Mouse (Mus musculus) gastrocnemius, postnatal 10 days (tissue): Measurements from ENCODE around the gene Car15. TPM values are rescaled to one million over a fixed set of nuclear protein-coding genes. Genes with fewer than 3 reads are reported as not detected.
A peak's percentile ranks its signal among the peaks of the same experiment; 100 is the strongest.

Source experiments
- DNase-seq: peaks from one replicate; pipeline ENCODE4 v3.0.0; 2021; ENCODE audit warnings: mixed read lengths
- total RNA-seq, 2 experiments: library from RNA; stranded (reverse); gene quantifications; 2 replicates each; pipeline ENCODE4 v1.2.3; 2021

Gene Car15
- total RNA-seq, 2 experiments from 2014 or later, result 1.0 to 2.1 TPM

DNA sequence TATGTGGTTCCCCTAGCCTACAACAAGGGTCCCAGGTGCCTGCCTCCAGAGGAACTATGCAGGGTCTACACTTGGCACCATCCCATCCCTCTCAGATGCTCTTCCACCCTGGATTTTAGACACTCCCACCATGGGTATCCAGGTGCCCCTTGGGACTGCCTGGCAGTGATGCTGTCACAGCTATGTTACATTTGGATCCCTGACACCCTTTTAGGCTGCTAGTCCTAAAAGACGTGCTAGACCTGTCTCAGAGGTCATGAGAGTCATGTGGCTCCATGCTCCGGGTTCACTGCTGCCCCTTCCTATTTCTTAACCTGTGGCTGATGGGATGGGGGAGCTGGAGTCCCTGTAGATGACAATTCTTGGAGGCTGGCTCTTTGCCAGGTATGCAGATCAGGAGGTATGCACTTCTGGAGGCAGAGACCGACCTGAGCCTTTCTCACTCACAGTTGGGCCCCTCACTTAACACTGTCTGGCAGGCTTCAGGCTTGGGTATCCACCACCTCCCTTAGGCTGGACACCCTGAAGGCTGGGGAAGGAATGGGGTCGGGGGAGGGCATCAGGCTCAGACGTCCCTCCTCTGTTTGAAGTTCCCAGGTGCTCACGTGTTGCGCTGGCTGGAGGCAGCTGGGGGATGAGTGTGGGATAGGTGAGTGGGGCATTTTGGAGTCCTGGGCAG is 36.2 kb downstream of the Car15 start:
- DNase-seq, result no peak

DNA sequence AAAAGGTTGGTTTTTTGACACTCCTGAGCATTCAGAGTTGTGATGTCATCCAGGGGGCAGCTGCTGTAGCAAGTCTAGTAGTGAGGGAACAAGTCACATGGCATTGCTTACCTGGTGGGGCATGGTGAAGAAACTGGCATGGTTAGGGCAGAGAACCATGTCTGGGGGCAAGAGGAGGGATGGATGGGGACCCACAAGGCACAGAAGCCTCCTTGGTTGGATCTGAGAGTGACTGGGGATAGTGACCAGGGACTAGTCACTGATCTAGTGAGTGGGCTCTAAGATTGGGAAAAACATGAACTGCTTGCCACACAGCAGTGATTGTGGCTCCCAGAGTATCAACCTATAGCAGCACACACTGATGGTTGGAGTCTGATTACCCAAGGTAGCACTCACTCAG is 38.6 kb downstream of the Car15 start:
- DNase-seq, result no peak

DNA sequence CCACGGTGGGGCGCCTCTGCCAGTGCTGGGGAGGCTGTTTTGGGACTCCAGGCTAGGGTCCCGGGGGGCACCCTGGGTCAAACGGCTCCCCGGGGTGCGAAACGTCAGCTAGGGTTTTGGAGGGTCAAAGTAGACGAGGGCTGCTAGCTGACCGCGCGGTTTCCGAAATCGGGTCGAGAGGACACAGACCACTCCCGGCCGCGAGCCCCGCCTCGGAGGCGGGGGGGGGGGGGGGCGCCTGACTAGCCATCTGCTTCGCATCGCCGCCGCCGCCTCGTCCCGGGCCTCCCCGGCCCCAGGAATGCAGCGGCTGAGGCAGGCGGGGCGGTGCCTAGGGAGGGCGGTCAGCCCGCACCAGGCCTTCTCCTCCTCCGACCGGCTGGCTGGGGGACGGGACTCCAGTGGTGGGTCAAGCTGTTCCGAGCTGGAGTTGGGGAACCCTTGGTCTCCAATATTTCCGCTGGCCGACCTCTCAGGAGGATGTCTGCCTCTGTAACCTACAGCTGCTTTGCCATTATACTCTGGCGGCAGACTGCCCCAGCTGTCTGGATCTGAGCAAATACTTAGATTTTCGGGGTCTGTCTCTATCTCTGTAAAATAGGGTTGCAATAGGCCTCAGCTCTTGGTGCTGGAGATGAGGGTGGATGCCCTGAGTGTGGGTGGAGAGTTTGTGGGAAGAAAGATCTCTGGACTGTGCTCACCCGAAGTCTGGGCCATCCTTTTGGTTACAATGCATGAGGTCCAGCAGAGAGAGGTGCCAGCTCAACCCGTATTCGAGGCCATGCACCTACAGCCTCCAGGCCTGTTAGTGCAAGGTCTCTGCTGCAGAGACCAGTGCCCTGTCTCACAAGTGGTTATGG is 39.6 kb downstream of the Car15 start:
- peak; percentile 73 for DNase-seq

DNA sequence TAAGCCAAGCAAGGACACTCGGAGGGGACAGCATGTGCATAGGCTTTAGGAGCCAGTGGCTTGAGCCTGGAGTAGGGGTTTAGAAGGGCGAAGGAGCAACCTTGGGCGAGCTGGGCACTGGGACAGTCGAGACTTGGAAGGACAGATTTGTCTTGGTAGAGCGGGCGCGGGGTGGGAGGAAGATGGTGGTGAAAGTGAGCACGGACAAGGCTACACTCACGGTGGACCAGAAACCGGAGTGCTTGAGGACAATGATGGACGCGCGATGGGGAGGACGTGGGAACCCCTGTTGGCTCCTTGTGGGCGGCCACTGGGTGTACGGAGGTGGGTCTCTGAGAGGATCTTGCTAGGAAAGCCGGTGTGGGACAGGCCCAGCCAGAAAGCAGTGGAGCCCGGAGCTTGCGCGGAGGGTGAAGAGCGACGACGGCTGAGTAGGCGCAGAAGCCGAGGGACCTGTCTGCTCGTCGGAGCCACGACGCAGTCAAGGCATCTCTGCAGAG is 40.3 kb downstream of the Car15 start:
- DNase-seq, result peak; percentile 31

DNA sequence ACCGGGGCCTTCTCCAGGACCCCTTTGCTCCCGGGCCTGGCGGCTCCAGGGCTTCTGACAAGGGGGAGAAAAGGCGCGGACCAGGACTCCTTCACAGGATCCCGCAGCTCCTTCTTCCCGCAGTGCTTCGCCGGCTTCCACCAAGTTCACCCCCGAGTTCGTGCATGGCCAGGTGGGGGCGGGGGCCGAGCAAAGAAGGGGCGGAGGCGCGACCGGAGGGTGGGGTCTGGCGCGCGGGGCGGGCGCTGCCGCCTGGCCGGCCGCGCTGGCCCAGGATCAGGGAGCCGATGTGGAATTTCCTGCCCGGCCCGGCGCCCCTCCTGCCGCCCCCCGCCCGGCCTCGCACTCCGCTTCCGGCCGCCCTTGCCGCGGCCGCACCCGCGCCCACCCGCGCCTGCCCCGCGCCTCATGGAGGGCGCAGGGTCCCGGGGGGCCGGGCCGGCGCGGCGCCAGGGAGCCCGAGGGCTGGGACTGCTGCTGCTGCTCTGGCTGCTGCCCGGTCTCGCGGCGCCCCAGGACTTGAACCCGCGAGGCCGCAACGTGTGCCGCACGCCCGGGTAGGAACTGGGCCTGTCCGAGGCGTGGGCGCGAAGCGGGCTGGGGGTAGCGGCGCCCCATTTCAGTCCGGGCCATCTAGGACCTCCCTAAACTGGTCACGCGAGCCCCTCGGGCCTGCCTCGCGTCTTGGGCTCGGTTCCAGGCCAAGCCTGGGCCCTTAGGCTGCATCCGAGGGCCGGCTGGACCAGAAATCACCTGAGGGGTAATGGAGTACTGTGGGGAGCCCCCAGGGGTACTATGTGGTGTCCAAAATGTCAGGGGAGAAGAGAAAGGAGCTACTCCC is 41.0 kb downstream of the Car15 start, which contains the start of gene Scarf2:
TSS of gene Scarf2 (plus strand) at position 312 of the 841 bp plus-strand sequence.
- DNase-seq, result peak; percentile 76

DNA sequence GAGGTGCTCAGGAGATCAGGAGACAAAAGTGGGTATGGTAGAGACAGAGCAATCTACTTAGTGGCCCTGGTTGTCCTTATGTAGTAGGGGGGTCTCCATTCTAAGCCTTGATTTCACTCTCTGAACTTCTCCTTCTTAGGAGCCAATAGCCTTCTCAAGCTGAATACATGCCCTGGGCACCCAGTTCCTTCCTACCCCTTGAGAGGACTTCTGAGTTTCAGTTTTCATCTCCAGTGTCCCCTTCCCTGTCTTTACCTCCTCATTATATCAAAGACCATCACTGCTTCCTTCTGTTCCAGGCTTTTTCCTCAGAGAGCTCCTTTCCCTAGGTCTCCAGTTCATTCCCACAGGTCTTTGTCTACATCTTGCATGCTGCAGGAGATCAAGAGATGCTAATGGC is 41.6 kb downstream of the Car15 start:
- no peak for DNase-seq

DNA sequence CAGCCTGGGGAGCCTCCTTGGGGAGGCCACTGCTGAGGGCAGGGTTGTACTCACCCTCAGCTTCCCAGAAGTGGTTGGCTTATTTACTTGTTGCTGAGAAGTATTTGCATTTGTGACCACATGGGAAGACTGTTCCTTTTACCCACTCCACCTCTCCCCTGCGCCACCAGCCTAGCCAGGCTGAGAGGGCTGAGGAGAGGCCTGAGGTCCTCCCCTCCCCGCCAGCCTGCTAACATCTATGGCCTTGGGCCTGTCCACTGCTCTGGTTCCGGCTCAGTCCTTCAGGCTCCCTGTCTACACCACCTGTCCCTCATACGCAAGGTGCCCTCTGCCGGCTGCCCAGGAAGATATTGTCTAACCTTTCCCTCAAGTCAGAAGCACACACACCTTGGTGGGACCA is 42.5 kb downstream of the Car15 start:
- DNase-seq, result no peak

DNA sequence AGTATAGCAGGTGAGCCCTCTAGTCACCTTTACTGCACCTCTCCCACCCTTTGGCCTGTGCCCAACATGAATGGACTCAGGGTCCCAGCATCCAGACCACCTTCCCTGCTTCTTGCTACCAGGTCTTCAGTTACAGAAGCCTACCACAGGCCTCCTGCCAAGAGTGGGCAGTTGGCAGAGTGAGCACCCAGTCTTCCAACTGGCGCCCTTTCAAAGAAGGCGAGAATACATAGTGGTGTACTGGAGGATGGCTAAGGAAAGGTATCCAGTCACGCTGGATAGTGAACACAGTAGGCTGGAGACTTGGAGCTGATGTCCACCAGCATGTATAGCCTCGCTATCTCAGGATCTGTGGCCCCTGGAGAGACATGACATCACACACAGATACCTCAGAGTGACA is 44.1 kb downstream of the Car15 start:
- DNase-seq, result no peak

DNA sequence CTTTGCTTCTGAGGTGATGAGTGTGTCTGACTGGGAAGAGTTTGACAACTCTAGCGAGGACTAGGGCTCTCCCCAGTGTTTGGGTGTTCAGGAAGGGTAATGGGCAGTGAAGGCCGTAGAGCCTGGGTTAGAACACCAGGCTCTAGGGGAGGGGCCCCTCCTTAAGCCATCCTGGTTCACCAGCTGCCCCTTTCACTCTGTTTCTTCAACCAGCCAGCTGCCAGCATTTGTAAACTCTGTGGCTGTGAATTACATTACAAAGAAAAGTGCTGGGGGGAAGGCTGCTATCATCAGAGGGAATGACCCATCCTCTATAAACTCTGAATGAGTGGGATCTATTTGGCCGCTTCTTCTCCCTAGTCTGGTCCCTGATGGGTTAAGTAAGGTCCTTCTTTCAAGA is 45.4 kb downstream of the Car15 start:
- no peak for DNase-seq

DNA sequence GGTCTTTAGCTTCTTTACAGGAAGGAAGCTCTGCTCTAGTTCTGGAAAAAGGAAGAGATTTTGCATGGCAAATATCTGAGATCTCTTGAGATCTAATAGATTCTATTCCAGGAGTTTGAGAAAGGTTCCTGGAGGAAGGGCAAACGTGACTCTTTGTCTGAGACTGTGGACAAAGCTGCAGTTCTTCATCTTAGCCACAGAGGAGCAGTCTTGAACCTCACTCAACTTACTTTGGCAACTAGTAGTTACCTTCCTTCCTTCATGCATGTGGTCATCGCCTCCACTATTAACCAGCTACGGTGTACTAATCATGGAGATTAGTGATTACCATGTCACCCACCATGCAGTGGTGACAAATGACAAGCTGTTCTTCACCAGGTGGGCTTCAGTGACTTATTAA is 52.8 kb downstream of the Car15 start:
- no peak for DNase-seq

Other genes with a start within 250 kb of the Car15 start
- 10 to 100 TPM; 13.6 to 21.6 TPM for gene Smpd4, start 219.0 kb downstream of the Car15 start, total RNA-seq
- 1 to 10 TPM; 2.2 to 2.5 TPM for gene Ccdc74a, start 191.9 kb downstream of the Car15 start, total RNA-seq
- gene Med15, start 105.5 kb downstream of the Car15 start, total RNA-seq, result 10 to 100 TPM; 24.5 to 34.9 TPM
- gene Klhl22, start 78.7 kb downstream of the Car15 start, total RNA-seq, result 10 to 100 TPM; 22.5 to 28.3 TPM
- 10 to 100 TPM; 17.3 to 25.4 TPM for gene Scarf2, start 41.1 kb downstream of the Car15 start, total RNA-seq
- not detected for gene B830017H08Rik, start 5.2 kb downstream of the Car15 start, total RNA-seq
- gene Gm20518, start 53.3 kb upstream of the Car15 start, total RNA-seq, result under 1 TPM; 0.09 to 0.14 TPM
- gene Tssk1, start 55.9 kb upstream of the Car15 start, total RNA-seq, result under 1 TPM in 1 of 2 experiments, not detected in 1; 0.14 TPM
- gene Dgcr2, start 60.2 kb upstream of the Car15 start, total RNA-seq, result 10 to 100 TPM; 36.7 to 40.4 TPM
- gene Tssk2, start 60.3 kb upstream of the Car15 start, total RNA-seq, result not detected
- gene Ess2, start 73.0 kb upstream of the Car15 start, total RNA-seq, result 10 to 100 TPM; 11.0 to 13.8 TPM
- gene Gsc2, start 76.7 kb upstream of the Car15 start, total RNA-seq, result not detected
- 10 to 100 TPM in 1 of 2 experiments, 1 to 10 TPM in 1; 9.9 to 11.5 TPM for gene Slc25a1, start 89.9 kb upstream of the Car15 start, total RNA-seq
- gene Vpreb2, start 142.1 kb upstream of the Car15 start, total RNA-seq, result under 1 TPM in 1 of 2 experiments, not detected in 1; 0.41 TPM
- 10 to 100 TPM; 25.8 to 28.8 TPM for gene Dgcr6, start 214.5 kb upstream of the Car15 start, total RNA-seq